Mouse (Mus musculus): ENCODE results near the gene Sh3tc1. TPM values are rescaled to one million over a fixed set of nuclear protein-coding genes. Genes with fewer than 3 reads are reported as not detected.

The Sh3tc1 gene
- polyA plus RNA-seq, 1 experiment, result 0.72 TPM

GRCm38 (mm10) chr5:35721933-35722332, 17.9 kb downstream of the Sh3tc1 start:
- Histone ChIP-seq H3K4me1 (ENCODE audit: control insufficient read depth, insufficient read depth, low read length) (peaks cover 9% of the 10 kb centered on the region), H3K4me3 (ENCODE audit: control insufficient read depth, low read depth, low read length) (no peak overlapping the region), H3K27ac (ENCODE audit: control insufficient read depth, insufficient read depth, low read depth, low read length) (no peak overlapping the region), H3K36me3 (ENCODE audit: control insufficient read depth, insufficient read depth, low read length) (no peaks in the 10 kb centered on the region), H3K27me3 (ENCODE audit: control insufficient read depth, insufficient read depth, low read length) (no peaks in the 10 kb centered on the region)
- TF ChIP-seq POLR2A (IDR thresholded peaks at IDR 0.05; ENCODE audit: control insufficient read depth, low read depth, low read length) (no peak), CTCF (IDR thresholded peaks at IDR 0.05; ENCODE audit: control insufficient read depth, insufficient read depth, insufficient replicate concordance, low read depth, low read length) (no peak)

- Histone ChIP-seq H3K4me3 (ENCODE audit: control insufficient read depth, low read depth, low read length) (no peak overlapping the region), H3K4me1 (ENCODE audit: control insufficient read depth, insufficient read depth, low read length) (peaks cover 9% of the 10 kb centered on the region), H3K27me3 (ENCODE audit: control insufficient read depth, insufficient read depth, low read length) (no peaks in the 10 kb centered on the region), H3K36me3 (ENCODE audit: control insufficient read depth, insufficient read depth, low read length) (no peaks in the 10 kb centered on the region), H3K27ac (ENCODE audit: control insufficient read depth, insufficient read depth, low read depth, low read length) (no peak overlapping the region)
- TF ChIP-seq CTCF (IDR thresholded peaks at IDR 0.05; ENCODE audit: control insufficient read depth, insufficient read depth, insufficient replicate concordance, low read depth, low read length) (no peak), POLR2A (IDR thresholded peaks at IDR 0.05; ENCODE audit: control insufficient read depth, low read depth, low read length) (no peak)
These were observed 19.9 kb downstream of the Sh3tc1 start for GRCm38 (mm10) chr5:35719880-35720279.

- H3K27ac ChIP-seq (ENCODE audit: control insufficient read depth, insufficient read depth, low read depth, low read length), result no peak overlapping the region
- H3K4me1 ChIP-seq (ENCODE audit: control insufficient read depth, insufficient read depth, low read length), result peaks cover 9% of the 10 kb centered on the region
- no peak for TF ChIP-seq POLR2A (IDR thresholded peaks at IDR 0.05; ENCODE audit: control insufficient read depth, low read depth, low read length)
- TF ChIP-seq CTCF (IDR thresholded peaks at IDR 0.05; ENCODE audit: control insufficient read depth, insufficient read depth, insufficient replicate concordance, low read depth, low read length), result no peak
- H3K27me3 ChIP-seq (ENCODE audit: control insufficient read depth, insufficient read depth, low read length), result no peaks in the 10 kb centered on the region
- no peak overlapping the region for H3K4me3 ChIP-seq (ENCODE audit: control insufficient read depth, low read depth, low read length)
- no peaks in the 10 kb centered on the region for H3K36me3 ChIP-seq (ENCODE audit: control insufficient read depth, insufficient read depth, low read length)
These were observed 20.4 kb downstream of the Sh3tc1 start for GRCm38 (mm10) chr5:35719343-35719742.

GRCm38 (mm10) chr5:35718817-35719216, 21.0 kb downstream of the Sh3tc1 start:
- TF ChIP-seq POLR2A (IDR thresholded peaks at IDR 0.05; ENCODE audit: control insufficient read depth, low read depth, low read length) (no peak), CTCF (IDR thresholded peaks at IDR 0.05; ENCODE audit: control insufficient read depth, insufficient read depth, insufficient replicate concordance, low read depth, low read length) (no peak)
- Histone ChIP-seq H3K36me3 (ENCODE audit: control insufficient read depth, insufficient read depth, low read length) (no peaks in the 10 kb centered on the region), H3K4me1 (ENCODE audit: control insufficient read depth, insufficient read depth, low read length) (peaks cover 9% of the 10 kb centered on the region), H3K27ac (ENCODE audit: control insufficient read depth, insufficient read depth, low read depth, low read length) (no peak overlapping the region), H3K4me3 (ENCODE audit: control insufficient read depth, low read depth, low read length) (no peak overlapping the region), H3K27me3 (ENCODE audit: control insufficient read depth, insufficient read depth, low read length) (no peaks in the 10 kb centered on the region)

GRCm38 (mm10) chr5:35717946-35718345, 21.8 kb downstream of the Sh3tc1 start:
- Histone ChIP-seq H3K4me1 (ENCODE audit: control insufficient read depth, insufficient read depth, low read length) (peaks cover 9% of the 10 kb centered on the region), H3K27ac (ENCODE audit: control insufficient read depth, insufficient read depth, low read depth, low read length) (no peak overlapping the region), H3K4me3 (ENCODE audit: control insufficient read depth, low read depth, low read length) (no peak overlapping the region), H3K27me3 (ENCODE audit: control insufficient read depth, insufficient read depth, low read length) (no peaks in the 10 kb centered on the region), H3K36me3 (ENCODE audit: control insufficient read depth, insufficient read depth, low read length) (no peaks in the 10 kb centered on the region)
- TF ChIP-seq POLR2A (IDR thresholded peaks at IDR 0.05; ENCODE audit: control insufficient read depth, low read depth, low read length), result no peak
- 0 out of 2 replicates have a peak, but pooled peaks have one; percentile 8 for TF ChIP-seq CTCF (IDR thresholded peaks at IDR 0.05; ENCODE audit: control insufficient read depth, insufficient read depth, insufficient replicate concordance, low read depth, low read length)

GRCm38 (mm10) chr5:35717455-35717854, 22.3 kb downstream of the Sh3tc1 start:
- TF ChIP-seq CTCF (IDR thresholded peaks at IDR 0.05; ENCODE audit: control insufficient read depth, insufficient read depth, insufficient replicate concordance, low read depth, low read length) (no peak), POLR2A (IDR thresholded peaks at IDR 0.05; ENCODE audit: control insufficient read depth, low read depth, low read length) (no peak)
- Histone ChIP-seq H3K4me3 (ENCODE audit: control insufficient read depth, low read depth, low read length) (no peak overlapping the region), H3K36me3 (ENCODE audit: control insufficient read depth, insufficient read depth, low read length) (no peaks in the 10 kb centered on the region), H3K27ac (ENCODE audit: control insufficient read depth, insufficient read depth, low read depth, low read length) (no peak overlapping the region), H3K27me3 (ENCODE audit: control insufficient read depth, insufficient read depth, low read length) (no peaks in the 10 kb centered on the region), H3K4me1 (ENCODE audit: control insufficient read depth, insufficient read depth, low read length) (peaks cover 9% of the 10 kb centered on the region)

GRCm38 (mm10) chr5:35713649-35714354, 26.0 kb downstream of the Sh3tc1 start:
- no peak for TF ChIP-seq POLR2A (IDR thresholded peaks at IDR 0.05; ENCODE audit: control insufficient read depth, low read depth, low read length)
- TF ChIP-seq CTCF (IDR thresholded peaks at IDR 0.05; ENCODE audit: control insufficient read depth, insufficient read depth, insufficient replicate concordance, low read depth, low read length), result peak; percentile 72; the same call in 1 of the 2 replicates
- peaks cover 10% of the 10 kb centered on the region for H3K4me1 ChIP-seq (ENCODE audit: control insufficient read depth, insufficient read depth, low read length)
- no peaks in the 10 kb centered on the region for H3K27me3 ChIP-seq (ENCODE audit: control insufficient read depth, insufficient read depth, low read length)
- no peaks in the 10 kb centered on the region for H3K36me3 ChIP-seq (ENCODE audit: control insufficient read depth, insufficient read depth, low read length)
- no peak overlapping the region for H3K27ac ChIP-seq (ENCODE audit: control insufficient read depth, insufficient read depth, low read depth, low read length)
- no peak overlapping the region for H3K4me3 ChIP-seq (ENCODE audit: control insufficient read depth, low read depth, low read length)
